Mouse (Mus musculus): ENCODE measurements around the gene Echdc3.

The Echdc3 gene

GRCm38 (mm10) chr2:6212724-6213511, at the start of gene Echdc3:
TSS of gene Echdc3 (minus strand) at chr2:6213033.
- peak; percentile 87 for DNase-seq (ENCODE audit: low read depth, low spot score)

- DNase-seq (ENCODE audit: low read depth, low spot score) = no peak
These were observed 48.9 kb upstream of the Echdc3 start for GRCm38 (mm10) chr2:6261718-6262117.

- peak; percentile 53 for DNase-seq (ENCODE audit: low read depth, low spot score)
These were observed 48.4 kb upstream of the Echdc3 start for GRCm38 (mm10) chr2:6261201-6261672.

GRCm38 (mm10) chr2:6260661-6261060, 47.8 kb upstream of the Echdc3 start:
- no peak for DNase-seq (ENCODE audit: low read depth, low spot score)

GRCm38 (mm10) chr2:6259182-6259581, 46.3 kb upstream of the Echdc3 start:
- DNase-seq (ENCODE audit: low read depth, low spot score) = no peak

GRCm38 (mm10) chr2:6258026-6258425, 45.2 kb upstream of the Echdc3 start:
- no peak for DNase-seq (ENCODE audit: low read depth, low spot score)

GRCm38 (mm10) chr2:6257146-6257545, 44.3 kb upstream of the Echdc3 start:
- peak; percentile 93 for DNase-seq (ENCODE audit: low read depth, low spot score)

- peak; percentile 61 for DNase-seq (ENCODE audit: low read depth, low spot score)
These were observed 43.4 kb upstream of the Echdc3 start for GRCm38 (mm10) chr2:6255989-6256841.

GRCm38 (mm10) chr2:6255402-6255988, 42.7 kb upstream of the Echdc3 start:
- peak; percentile 18 for DNase-seq (ENCODE audit: low read depth, low spot score)

GRCm38 (mm10) chr2:6252491-6252890, 39.7 kb upstream of the Echdc3 start:
- DNase-seq (ENCODE audit: low read depth, low spot score) = peak; percentile 43

- DNase-seq (ENCODE audit: low read depth, low spot score) = no peak
These were observed 38.3 kb upstream of the Echdc3 start for GRCm38 (mm10) chr2:6251076-6251496.

- DNase-seq (ENCODE audit: low read depth, low spot score) = no peak
These were observed 28.6 kb upstream of the Echdc3 start for GRCm38 (mm10) chr2:6241446-6241845.

- DNase-seq (ENCODE audit: low read depth, low spot score) = no peak
These were observed 27.2 kb upstream of the Echdc3 start for GRCm38 (mm10) chr2:6240072-6240471.

- DNase-seq (ENCODE audit: low read depth, low spot score) = no peak
These were observed 26.5 kb upstream of the Echdc3 start for GRCm38 (mm10) chr2:6239333-6239732.

- DNase-seq (ENCODE audit: low read depth, low spot score) = no peak
These were observed 25.8 kb upstream of the Echdc3 start for GRCm38 (mm10) chr2:6238679-6239078.

GRCm38 (mm10) chr2:6238244-6238643, 25.4 kb upstream of the Echdc3 start:
- no peak for DNase-seq (ENCODE audit: low read depth, low spot score)

GRCm38 (mm10) chr2:6233353-6233752, 20.5 kb upstream of the Echdc3 start:
- DNase-seq (ENCODE audit: low read depth, low spot score) = no peak

GRCm38 (mm10) chr2:6232755-6233154, 19.9 kb upstream of the Echdc3 start:
- DNase-seq (ENCODE audit: low read depth, low spot score) = no peak

- DNase-seq (ENCODE audit: low read depth, low spot score) = no peak
These were observed 18.0 kb upstream of the Echdc3 start for GRCm38 (mm10) chr2:6230865-6231264.

GRCm38 (mm10) chr2:6229597-6230290, 16.9 kb upstream of the Echdc3 start:
- DNase-seq (ENCODE audit: low read depth, low spot score) = peak; percentile 33

GRCm38 (mm10) chr2:6227059-6227445, 14.2 kb upstream of the Echdc3 start:
- peak; percentile 60 for DNase-seq (ENCODE audit: low read depth, low spot score)

Data from brain, adult 2 months (tissue).